Mouse (Mus musculus) forebrain, postnatal 0 days (tissue): Measurements from ENCODE around the gene Nipal3. TPM values are rescaled to one million over a fixed set of nuclear protein-coding genes. Genes with fewer than 3 reads are reported as not detected.

Experiments used
- ATAC-seq: fragments of 200-750 bp; cut with Nextera tagmentation; 2 replicates; pipeline ENCODE4 v1.8.0; 2017; ENCODE audit warnings: mild to moderate bottlenecking, moderate library complexity
- DNase-seq: peaks from one replicate; pipeline ENCODE4 v3.0.0-alpha.2; 2015
- H3K27ac ChIP-seq: fragments of 300-500 bp; sonication (generic); 2 replicates; pipeline ENCODE4 v1.5.1; 2014; ENCODE audit warnings: low read depth, mild to moderate bottlenecking, antibody characterized with exemption, low read length, moderate library complexity, mixed read lengths
- H3K27me3 ChIP-seq: fragments of 300-500 bp; sonication (generic); 2 replicates; pipeline ENCODE4 v1.6.1; 2014; ENCODE audit warnings: mild to moderate bottlenecking, low read length, mixed read lengths; ENCODE audit not compliant: insufficient read depth
- H3K36me3 ChIP-seq: fragments of 300-500 bp; sonication (generic); 2 replicates; pipeline ENCODE4 v1.6.1; 2014; ENCODE audit warnings: mild to moderate bottlenecking, moderate library complexity; ENCODE audit not compliant: insufficient read depth
- H3K4me1 ChIP-seq: fragments of 300-500 bp; sonication (generic); 2 replicates; pipeline ENCODE4 v1.6.1; 2014; ENCODE audit warnings: antibody characterized with exemption; ENCODE audit not compliant: insufficient read depth
- H3K4me2 ChIP-seq: fragments of 300-500 bp; sonication (generic); 2 replicates; pipeline ENCODE4 v1.6.1; 2014; ENCODE audit warnings: low read depth, mild to moderate bottlenecking, moderate library complexity
- H3K4me3 ChIP-seq: fragments of 300-500 bp; sonication (generic); 2 replicates; pipeline ENCODE4 v1.5.1; 2014; ENCODE audit warnings: low read depth, low read length, mixed read lengths
- H3K9ac ChIP-seq: fragments of 300-500 bp; sonication (generic); 2 replicates; pipeline ENCODE4 v1.6.1; 2014; ENCODE audit warnings: mild to moderate bottlenecking
- H3K9me3 ChIP-seq: fragments of 300-500 bp; sonication (generic); 2 replicates; pipeline ENCODE4 v1.6.1; 2016; ENCODE audit warnings: low read length
- CTCF ChIP-seq: sonication (generic); IDR thresholded peaks from 2 replicates; pipeline ENCODE4 v1.5.1; 2016; ENCODE audit warnings: antibody characterized with exemption, control low read depth, low read depth
- WGBS: fragments of 180-500 bp; shearing (Covaris S2); extraction: QIAGEN DNeasy Blood & Tissue Kit; methylation state at CpG from one replicate; pipeline ENCODE4 v1.1.7; 2014; 5-methylcytosine and 5-hydroxymethylcytosine counted together
- polyA plus RNA-seq: library from polyadenylated mRNA; unstranded; fragments of >200 nt; fragmentation: Nextera tagmentation; extraction: Ambion mirVana; gene quantifications from 2 replicates; pipeline ENCODE4 v1.2.1, GENCODE M21; 2015
- total RNA-seq: library from RNA; depleted of rRNA; stranded (reverse); fragments of >200 nt; gene quantifications from 2 replicates; pipeline ENCODE4 v1.2.3, GENCODE M21; 2014

Nipal3 gene
- total and polyA plus RNA-seq, 2 experiments from 2014 or later: 6.0 to 62.1 TPM

- Histone ChIP-seq H3K9ac (no peak overlapping the region), H3K36me3 (no peaks in the 10 kb centered on the region), H3K9me3 (no peaks in the 10 kb centered on the region), H3K4me1 (no peaks in the 10 kb centered on the region), H3K4me3 (no peak overlapping the region), H3K4me2 (no peak overlapping the region), H3K27ac (no peak overlapping the region), H3K27me3 (no peaks in the 10 kb centered on the region)
- TF ChIP-seq CTCF: no peak
- no peak for DNase-seq
- 84% methylated on average over 12 of the region's 12 CpGs for WGBS
- ATAC-seq: no peak
These were observed 23.3 kb upstream of the Nipal3 start for GRCm38 (mm10) chr4:135518135-135518534.

DNA sequence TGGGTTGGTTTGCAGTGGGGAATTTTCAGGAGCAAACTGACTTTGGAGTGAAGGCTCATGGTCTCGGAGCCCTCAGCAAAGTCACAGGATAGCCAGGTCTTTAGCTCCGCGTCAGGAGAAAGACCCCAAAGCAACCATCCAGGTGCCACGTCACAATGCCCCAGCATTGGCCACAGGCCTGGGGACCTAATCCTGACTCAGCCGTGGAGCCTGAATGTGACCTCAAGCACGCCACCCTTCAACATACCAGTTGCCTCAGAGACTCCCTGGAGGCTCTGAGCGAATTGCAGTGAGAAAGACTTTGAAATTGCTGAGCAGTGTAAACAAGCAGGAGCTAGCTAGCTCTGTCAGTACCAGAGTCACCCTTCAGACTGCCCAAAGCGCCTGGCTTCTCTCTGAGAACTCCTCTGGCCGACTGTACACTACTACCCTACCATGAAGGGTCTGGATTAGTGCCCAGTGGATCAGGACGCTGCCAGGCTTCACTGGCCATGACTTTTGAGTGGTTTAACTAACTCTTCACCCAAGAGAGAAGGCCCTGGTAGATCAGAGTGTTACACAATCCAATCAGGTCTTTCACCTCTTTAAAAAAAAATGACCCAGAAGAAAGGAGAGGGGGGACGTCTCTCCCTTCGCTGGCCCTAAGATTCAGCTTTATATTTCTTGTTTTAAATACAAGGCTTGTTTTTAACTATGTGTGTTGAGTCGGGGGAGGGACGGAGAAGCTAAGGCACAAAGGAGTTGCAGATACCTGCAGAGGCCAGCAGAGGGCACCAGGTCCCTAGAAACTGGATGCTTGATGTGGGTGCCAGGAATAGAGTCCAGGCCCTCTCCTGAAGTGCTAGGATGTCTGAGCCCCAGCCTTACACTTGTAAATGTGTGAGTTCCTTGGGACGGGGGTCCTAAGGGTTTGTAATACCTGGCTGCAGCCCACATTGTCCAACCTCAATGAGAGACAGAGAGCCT lies 21.8 kb upstream of the Nipal3 start:
- no peak overlapping the region for H3K4me3 ChIP-seq
- H3K36me3 ChIP-seq: no peaks in the 10 kb centered on the region
- H3K4me2 ChIP-seq: no peak overlapping the region
- TF ChIP-seq CTCF: peak; percentile 78
- H3K27me3 ChIP-seq: no peaks in the 10 kb centered on the region
- no peak for ATAC-seq
- DNase-seq: peak; percentile 50
- 53% methylated on average over 15 of the region's 15 CpGs for WGBS
- no peak overlapping the region for H3K9ac ChIP-seq
- H3K27ac ChIP-seq: no peak overlapping the region
- H3K9me3 ChIP-seq: no peaks in the 10 kb centered on the region
- H3K4me1 ChIP-seq: no peaks in the 10 kb centered on the region

GRCm38 (mm10) chr4:135514925-135515324 lies 20.1 kb upstream of the Nipal3 start:
- DNase-seq (no peak), ATAC-seq (no peak)
- Histone ChIP-seq H3K4me2 (no peak overlapping the region), H3K27ac (no peak overlapping the region), H3K9ac (no peak overlapping the region), H3K36me3 (no peaks in the 10 kb centered on the region), H3K4me3 (no peak overlapping the region), H3K4me1 (no peaks in the 10 kb centered on the region), H3K27me3 (no peaks in the 10 kb centered on the region), H3K9me3 (no peaks in the 10 kb centered on the region)
- no peak for TF ChIP-seq CTCF
- WGBS: 63% methylated on average over 14 of the region's 14 CpGs

- Histone ChIP-seq H3K4me2 (no peak overlapping the region), H3K9ac (no peak overlapping the region), H3K9me3 (no peaks in the 10 kb centered on the region), H3K4me1 (no peaks in the 10 kb centered on the region), H3K36me3 (no peaks in the 10 kb centered on the region), H3K27me3 (no peaks in the 10 kb centered on the region), H3K4me3 (no peak overlapping the region), H3K27ac (no peak overlapping the region)
- WGBS: 74% methylated on average over 7 of the region's 7 CpGs
- no peak for TF ChIP-seq CTCF
- ATAC-seq (no peak), DNase-seq (no peak)
These were observed 19.0 kb upstream of the Nipal3 start for GRCm38 (mm10) chr4:135513865-135514264.

- no peak for TF ChIP-seq CTCF
- Histone ChIP-seq H3K27me3 (no peaks in the 10 kb centered on the region), H3K4me3 (no peak overlapping the region), H3K4me2 (no peak overlapping the region), H3K27ac (no peak overlapping the region), H3K9ac (no peak overlapping the region), H3K9me3 (no peaks in the 10 kb centered on the region), H3K36me3 (no peaks in the 10 kb centered on the region), H3K4me1 (no peaks in the 10 kb centered on the region)
- ATAC-seq (no peak), DNase-seq (no peak)
- 65% methylated on average over 12 of the region's 12 CpGs for WGBS
These were observed 14.7 kb upstream of the Nipal3 start for GRCm38 (mm10) chr4:135509515-135509914.

DNA sequence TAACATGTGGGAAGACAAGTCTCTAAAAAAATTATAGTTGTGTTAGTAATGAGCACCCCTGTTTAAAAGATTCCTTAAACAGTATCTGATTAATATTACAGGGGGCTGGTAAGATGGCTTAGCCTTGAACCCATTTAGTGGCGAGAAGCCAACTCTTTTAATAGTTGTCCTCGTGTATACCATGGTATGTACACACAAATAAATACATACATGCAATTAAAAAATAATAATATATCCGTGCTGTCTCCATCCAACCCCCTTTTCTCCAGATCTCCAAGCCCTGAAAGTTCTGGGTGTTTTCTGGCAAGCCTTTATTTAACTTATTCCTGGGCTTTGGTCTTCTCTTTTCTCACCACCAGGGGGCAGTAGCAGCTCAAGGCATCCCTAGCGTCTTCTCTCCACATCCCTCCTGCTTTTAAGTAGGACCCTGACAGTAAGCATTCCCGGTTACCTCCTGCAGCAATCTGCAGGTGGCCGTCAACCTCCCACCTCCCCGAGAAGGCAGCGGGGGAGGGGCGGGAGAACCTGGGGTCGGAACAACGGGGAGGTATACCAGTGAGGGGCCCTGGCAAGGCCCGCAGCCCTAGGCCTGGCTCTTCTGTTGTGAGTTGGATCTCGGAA lies 13.7 kb upstream of the Nipal3 start:
- Histone ChIP-seq H3K9ac (no peak overlapping the region), H3K4me2 (peak overlapping the region; percentile 41), H3K27ac (no peak overlapping the region), H3K9me3 (no peaks in the 10 kb centered on the region), H3K36me3 (no peaks in the 10 kb centered on the region), H3K4me1 (no peaks in the 10 kb centered on the region), H3K4me3 (no peak overlapping the region), H3K27me3 (no peaks in the 10 kb centered on the region)
- 13% methylated on average over 13 of the region's 13 CpGs for WGBS
- TF ChIP-seq CTCF: peak; percentile 92
- DNase-seq (peak; percentile 93), ATAC-seq (peak; percentile 69)
